Mouse (Mus musculus) testis, postnatal 14 days (tissue): ENCODE data around the gene Gsta4.
A peak's percentile ranks its signal among the peaks of the same experiment; 100 is the strongest.
"Not testable (repeated sequence)": the region's sequence is repeated elsewhere in the genome, so short reads cannot be mapped to it uniquely, and the experiment has no call there.

ENCODE experiments used
- DNase-seq: peaks from one replicate; pipeline ENCODE4 v3.0.0; 2021; ENCODE audit warnings: low spot score

Gsta4 gene

DNA sequence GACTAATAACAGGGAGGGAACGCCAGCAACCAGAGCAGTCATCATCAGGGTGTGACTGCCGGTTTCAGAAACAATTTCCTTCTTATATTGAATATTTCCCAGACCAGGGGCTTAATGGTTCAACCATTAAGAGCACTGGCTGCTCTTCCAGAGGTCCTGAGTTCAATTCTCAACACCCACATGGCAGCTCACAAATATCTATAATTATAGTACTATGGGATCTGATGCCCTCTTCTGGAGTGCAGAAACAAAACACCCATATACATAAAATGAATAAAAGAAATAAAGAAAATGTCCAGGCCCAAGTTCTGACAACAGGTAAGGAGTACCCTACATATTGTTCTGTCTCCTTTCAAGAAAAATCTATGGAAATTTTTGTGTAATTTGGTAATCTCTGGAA, 3.5 kb upstream of the Gsta4 start:
- no peak for DNase-seq

DNA sequence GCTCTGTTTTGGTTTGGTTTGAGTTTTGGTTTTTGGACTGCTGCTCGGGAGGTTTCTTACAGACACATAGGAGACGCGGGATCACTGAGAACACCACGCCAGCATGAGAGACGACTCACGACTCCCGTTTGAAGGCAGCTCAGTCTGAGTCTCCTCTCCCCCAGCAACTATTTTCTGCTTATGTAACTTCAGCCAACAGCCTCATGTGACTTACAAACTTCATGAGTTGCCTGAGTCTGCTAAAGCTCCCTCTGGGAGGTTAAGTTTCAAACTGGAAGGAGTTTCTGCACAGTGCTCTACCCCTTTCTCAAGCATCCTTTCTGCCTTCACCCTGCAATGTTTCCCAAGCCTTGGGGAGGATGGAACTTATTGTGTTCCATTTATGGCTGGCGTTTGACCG, 3.1 kb downstream of the Gsta4 start:
- DNase-seq = no peak

DNA sequence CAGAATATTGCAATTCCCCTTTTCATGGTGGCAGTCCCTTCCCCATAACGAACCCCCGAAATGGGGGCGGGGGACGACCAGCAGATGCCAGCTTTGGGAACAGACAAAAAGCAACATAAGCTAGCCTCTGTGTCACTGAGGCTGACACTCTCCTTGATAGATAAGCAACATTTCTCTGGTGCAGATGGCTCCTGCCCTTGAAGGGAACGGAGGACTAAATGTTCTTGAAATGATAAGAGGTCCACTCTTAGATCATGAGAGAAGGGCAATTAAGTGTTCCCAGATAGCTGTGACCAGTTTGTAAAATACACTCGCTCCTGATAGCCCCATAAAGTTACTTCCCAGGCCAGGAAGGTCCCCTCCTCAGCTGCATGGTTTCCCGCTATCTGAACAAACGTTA, 6.3 kb downstream of the Gsta4 start:
- peak; percentile 47 for DNase-seq

DNA sequence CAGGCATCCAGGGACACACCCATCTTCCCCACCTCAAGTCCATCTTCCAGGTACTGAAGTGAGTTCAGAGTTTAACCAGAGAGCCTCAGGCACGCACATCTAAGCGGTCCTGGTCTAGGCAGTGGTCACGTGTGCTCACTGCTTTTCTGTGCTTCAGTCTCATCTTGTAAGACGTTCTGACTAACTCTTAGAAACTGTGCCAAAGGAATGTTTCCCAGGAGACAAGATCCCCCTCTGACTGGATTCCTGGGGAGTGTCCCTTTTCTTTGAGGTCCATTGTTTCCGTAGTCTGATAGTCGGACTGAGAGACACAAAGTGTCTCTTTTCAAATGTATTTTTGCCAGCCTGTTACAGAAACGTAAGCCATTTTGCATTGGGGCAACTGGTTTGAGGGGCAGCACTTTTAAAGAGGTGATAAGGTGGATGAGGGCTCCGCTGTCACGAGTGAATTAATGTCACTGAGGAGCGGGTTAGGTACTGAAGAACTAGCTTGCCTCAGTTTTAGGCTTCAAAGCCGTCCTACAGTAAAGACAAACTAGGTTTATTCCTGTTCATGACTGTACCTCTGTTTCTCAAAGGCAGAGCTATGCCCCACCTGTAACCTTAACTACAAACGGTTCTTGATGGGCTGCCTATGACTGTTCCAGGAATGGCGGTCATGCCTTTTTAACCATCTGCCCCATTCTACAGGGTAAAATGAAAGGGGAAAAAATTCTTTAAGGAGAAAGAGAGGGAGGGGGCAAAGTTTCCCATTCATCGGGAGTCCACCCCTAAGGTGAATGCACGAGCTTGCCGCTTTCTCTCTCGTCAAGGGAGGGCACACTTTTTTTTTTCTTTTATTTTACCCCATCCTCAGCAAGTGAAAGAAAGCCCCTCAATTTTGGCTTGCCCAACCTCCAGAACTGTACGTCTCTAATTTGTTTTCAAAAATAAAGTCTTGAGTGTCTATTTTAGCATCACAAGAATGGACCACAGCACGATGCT, 8.4 kb downstream of the Gsta4 start:
- peak; percentile 66 for DNase-seq

DNA sequence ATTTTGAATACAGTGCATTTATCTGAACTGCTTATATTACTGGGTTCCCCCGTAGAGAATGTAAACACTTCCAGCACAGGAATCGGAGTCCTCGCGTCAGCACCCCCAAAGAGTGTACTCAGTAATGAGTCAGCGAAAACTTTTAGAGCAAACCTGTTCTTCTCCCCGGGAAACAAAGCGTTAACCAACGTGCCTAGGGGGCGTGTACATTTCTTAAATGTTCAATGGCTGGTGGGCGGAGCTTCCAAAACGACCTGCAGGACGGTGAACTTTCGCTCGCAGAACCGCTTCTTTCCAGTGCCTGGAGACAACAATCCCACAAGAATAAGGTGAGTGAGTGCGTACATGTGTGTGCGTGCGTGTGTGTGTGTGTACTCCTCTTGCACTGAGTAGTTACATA, 9.2 kb downstream of the Gsta4 start:
- peak; percentile 70 for DNase-seq

DNA sequence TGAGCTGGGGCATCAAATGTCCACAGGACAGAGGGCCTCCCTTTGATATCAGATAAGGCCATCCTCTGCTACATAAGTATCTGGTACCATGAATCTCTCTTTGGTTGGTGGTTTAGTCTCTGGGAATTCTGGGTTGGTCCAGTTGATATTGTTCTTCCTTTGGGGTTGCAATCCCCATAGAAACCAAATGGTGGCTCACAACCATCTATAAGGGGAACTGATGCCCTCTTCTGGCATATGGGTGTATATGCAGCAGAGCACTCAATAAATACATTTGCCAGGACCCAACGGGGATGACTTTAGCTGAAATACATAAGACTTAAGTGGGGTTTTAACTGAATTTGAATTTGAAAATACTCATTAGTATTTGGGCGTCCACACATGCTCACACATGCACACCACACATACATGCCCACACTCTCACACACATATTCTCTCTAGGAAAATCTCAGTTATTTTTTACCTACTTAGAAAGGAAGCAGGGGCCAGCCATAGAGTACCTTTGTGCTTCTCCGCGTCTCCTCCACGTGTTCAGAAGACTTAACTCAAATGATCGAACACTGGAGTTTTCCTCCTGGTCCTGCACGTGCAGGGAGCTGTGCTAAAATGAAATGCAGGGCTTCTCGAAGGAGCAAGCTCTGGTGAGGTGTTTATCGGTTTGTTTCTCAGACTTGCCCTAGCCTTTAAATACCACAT, 11.5 kb downstream of the Gsta4 start:
- no peak for DNase-seq

DNA sequence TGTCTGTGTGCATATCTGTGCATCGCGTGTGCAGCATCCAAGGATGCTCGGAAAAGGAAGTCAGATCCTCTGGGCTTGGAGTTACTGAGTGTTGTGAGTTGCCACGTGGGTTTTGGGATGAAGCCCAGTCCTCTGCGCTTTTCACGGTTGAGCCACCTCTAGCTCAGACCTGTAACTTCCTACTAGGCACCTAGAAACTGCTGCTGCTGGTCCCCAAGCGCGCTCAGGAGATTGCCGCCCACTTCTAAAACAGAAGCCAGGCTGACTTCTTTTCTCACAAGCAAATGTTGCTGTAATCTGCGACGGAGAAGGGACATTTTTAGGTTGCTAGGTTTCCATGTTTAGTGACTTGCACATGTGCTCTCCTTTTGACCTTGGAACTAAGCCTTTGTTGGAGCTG, 12.5 kb downstream of the Gsta4 start:
- no peak for DNase-seq

DNA sequence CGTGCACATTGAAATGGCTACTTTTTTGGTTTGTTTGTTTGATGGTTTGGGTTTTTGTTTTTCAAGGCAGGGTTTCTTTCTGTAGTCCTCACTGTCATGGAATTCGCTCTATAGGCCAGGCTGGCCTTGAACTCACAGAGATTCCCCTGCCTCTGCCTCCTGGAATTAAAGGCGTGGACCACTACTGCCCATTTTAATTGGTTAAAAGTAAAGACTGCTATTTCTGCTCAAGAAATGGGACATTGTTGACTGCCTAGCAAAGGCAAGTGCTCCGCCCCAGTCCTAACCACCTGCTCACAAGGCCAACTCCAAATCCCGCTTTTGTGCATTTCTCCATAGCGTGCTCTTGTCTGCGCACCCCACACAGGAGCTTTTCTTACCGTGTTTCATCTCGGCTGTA, 15.2 kb downstream of the Gsta4 start:
- DNase-seq = no peak

DNA sequence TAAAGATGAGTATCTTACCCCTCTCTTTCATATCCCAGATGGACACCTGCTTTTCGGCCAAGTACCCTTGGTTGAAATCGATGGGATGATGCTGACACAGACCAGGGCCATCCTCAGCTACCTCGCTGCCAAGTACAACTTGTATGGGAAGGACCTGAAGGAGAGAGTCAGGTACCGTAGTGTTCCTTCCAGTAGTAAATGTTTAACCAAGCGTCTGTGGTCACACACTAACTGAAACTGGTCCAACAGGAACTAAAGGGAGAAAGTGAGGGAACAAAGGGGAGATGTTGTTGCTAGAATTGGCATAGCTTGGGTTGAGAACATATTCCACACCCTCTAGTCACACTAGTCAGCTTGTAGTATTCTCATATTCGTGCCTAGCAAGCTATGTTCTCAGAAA, 21.6 kb downstream of the Gsta4 start:
- no peak for DNase-seq

DNA sequence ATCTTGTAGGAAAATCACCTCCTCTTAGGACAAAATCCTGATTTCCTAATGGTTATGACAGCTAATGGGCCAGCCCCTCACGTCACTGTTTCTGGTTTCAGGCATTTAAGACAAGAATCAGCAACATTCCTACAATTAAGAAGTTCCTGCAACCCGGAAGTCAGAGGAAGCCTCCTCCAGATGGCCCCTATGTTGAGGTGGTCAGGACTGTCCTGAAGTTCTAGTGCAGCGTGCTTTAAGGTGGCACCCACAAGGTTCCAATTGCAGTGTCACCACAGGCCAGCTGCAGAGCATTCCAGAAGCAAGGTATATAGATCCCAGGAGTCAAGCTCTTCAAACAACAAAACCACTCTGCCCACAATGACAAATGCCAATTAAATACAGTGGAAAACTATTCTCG, 26.4 kb downstream of the Gsta4 start:
- DNase-seq = no peak

DNA sequence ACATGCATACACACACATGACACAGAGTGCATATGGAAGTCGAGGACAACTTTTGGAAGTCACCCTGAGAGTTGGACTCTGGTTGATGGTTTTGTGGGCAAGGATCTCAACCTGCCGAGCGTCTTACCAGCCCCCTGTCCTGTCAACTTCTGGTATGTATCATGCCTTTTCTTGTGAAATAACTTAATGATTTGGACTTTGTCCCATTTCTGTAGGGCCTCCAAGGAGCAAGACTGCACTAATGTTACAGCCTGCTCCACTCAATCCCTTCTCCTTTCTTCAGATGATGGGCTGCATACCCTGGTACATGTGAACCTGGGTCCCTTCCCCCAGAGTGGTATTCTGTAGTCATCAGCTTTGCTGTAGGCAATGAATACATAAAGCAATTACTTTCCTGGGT, 27.5 kb downstream of the Gsta4 start:
- DNase-seq = no peak

DNA sequence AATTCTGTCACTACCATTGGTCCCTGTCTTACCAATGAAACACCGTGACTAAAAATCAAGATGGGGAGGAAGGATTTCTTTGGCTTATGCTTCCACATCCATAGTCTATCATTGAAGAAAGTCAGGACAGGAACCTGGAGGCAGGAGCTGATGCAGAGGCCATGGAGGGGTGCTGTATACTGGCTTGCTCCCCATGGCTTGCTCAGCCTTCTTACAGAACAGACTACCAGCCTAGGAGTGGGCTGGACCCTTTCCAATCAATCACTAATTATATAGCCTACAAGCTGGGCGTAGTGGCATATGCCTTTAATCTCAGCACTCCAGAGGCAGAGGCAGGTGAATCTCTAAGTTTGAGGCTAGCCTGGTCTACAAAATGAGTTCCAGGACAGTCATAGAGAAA, 28.2 kb downstream of the Gsta4 start:
- DNase-seq = no peak

DNA sequence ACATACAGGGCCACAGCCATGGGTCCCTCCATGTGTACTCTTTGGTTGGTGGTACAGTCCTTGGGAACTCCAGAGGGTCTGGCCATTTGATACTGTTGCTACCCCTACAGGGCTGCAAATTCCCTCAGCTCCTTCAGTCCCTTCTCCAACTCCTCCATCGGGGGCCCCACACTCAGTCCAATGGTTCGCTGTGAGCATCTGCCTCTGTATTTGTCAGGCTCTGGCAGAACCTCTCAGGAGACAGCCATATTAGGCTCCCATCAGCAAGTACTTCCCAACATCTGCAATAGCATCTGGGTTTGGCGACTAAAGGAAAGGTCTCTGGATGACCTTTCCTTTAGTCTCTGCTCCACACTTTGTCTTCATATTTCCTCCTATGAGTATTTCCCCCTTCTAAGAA, 28.9 kb downstream of the Gsta4 start:
- DNase-seq = no peak

DNA sequence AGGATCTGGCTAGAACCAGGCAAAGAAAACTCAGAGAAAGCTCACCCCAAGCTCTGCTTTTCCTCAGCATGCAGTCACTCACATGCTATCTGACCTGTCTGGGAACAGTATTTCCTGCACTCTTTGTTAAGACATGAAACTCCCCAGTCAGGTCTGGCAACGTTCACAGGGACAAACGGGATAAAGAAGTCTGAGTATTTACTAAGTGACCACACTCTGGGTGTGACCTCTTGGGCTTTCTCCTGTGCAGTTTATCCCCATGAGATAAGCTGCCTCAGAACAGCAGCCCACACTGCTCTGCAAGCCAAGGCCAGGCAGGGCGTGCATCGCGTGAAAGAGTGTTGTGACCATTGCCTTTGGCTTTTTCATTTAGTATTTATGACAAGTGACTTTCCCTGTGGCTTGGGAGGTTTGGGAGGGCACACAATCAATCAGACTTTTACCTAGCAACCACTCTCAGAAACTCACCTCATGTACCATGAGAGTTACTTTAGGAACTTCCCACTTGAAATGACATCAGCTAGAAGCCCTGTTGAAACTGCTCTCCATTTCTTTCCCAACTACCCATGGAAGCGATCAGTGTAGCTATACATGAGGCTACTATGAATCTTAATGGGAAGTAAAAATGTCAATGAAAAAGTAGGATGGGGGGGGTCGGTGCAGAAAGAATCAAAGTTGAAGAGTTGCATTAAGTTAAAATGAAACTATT, 29.9 kb downstream of the Gsta4 start:
- peak; percentile 54 for DNase-seq

DNA sequence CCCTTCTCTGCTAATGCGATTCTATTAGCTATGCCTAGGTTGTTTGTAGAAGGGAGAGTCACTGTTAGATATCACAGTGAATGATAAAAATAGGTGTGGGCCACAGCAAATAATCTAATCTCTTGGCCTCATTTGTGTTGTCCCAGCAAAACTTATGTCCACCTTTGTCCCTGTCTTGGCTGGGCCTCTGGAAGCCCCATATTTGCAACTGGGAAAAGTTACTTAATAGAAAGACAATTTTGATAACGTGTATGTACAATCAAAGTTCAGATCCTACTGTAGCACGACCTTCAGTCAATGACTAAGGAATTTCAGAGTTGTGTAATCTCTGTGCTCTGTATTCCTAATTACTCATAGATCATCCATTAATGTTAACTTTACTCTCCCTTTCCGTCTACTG, 34.5 kb downstream of the Gsta4 start:
- no peak for DNase-seq

DNA sequence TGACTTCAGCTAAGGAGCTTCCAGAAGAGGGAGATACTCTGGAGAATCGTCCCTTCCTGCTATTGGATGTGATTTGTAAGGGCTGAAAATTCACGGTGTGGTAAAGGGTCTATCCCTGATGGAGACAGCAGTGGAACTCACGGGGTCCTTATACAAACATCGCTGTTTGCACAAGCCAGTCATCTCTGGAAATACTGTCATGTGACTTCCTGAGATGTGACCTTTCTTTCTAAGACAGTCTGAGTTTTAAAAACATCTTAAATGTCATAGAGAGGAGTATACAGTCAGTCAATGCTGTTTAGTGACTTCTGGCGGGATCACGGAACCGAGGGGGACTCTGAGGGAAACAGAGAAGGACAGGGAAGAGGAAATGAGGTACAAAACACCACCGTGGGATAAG, 40.0 kb downstream of the Gsta4 start:
- no peak for DNase-seq

DNA sequence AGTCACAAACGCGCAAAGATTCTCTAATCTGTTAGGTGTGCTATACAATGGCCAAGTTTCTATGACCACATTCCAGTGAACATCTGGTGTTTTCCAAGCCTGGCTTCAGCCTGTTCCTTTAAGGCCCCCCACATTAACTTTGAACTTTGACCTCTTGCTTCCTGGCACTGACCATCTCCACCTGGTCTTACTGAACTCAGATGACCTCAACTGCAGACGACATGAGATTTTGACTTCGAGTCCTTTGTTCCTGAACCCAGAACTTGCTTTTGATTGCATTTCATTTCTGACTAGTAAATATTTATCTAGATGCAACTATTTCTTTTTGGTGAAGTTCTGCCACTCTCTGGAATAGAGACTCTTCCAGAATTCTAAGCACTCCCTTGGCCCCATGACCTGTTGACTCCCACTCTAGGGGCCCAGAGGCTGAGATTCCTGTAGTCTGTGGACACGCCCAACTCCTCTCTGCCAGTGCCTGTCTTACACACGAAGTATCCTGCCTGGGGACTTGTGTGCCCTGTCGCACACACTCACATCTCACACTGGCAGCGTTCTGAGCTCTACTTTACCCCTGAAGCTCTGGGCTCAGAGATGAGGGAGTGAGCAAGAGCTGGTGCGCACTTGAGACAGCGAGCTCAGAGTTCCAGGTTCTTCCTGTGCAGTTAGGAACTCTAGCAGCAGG, 40.8 kb downstream of the Gsta4 start:
- DNase-seq = no peak

DNA sequence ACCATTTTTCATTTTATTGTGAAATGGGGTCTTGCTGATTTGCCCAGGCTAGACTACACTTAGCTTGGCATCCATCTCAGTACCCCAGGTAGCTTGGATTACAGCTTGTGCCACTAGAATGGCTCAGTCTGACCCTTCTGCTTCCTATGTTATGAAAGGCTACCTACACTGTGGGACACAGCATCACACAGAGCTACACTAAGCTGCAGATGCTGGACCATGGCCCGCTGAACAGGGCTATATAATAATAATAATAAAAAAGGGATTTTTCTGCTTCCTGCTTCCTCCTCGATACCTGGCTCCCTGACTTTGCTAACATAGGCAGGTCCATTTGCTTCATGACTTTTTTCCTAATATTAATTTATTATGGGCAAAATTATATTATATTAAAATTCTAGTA, 41.8 kb downstream of the Gsta4 start:
- DNase-seq = no peak

DNA sequence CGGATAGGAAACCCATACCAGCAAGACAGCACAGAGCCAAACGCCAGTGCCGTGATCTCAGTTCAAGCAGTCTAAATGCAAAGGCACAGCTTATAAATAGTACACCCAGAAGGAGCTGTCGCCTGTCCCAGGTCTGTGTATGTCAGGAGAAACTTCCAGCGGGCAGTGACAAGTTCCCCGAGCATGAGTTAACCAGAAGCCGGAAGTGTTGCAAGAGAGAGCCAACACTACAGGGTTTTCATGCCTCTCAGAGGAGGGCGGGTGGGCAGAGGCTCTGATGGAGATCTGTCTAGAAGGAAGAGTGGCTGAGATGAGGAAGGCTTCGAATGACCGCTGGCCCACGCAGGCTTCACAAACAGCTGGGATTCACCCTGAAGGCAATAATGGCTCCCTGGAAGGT, 42.7 kb downstream of the Gsta4 start:
- no peak for DNase-seq

DNA sequence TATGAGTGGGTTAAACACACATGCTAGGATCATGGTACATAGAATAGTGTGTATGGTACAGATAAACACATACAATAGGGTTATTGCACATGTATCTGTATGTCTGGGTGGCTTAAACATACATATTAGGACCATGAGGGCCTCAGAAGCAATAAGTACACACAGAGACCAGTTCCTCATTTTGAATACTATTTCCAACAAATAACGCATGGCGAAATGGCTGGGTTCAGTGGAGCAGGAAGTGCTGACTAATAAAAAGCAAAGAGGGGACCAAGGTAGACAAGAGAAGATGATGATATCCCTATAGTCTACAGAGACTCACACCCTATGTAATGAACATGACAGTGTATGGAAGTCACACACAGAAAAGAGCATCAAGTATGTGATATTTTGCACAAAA, 45.5 kb downstream of the Gsta4 start:
- no peak for DNase-seq

DNA sequence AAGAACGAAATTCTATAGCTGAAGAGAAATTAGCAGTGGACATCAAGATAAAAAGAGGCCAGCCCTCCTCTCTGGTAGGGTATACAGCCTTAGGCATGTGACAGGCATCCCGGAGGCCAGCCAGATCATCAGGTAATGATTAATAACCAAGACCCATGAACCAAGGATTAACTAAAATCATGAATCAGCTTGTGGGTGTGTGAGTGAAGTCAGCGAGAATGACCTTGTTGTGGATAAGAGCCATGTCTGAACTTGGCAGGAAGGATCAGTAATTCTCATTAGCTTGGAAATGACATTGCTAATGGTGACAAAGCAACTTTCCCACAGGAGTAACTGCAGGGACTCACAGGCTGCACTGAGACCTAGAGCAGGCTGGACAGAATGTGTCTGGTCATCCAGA, 47.1 kb downstream of the Gsta4 start:
- not testable (repeated sequence) for DNase-seq

DNA sequence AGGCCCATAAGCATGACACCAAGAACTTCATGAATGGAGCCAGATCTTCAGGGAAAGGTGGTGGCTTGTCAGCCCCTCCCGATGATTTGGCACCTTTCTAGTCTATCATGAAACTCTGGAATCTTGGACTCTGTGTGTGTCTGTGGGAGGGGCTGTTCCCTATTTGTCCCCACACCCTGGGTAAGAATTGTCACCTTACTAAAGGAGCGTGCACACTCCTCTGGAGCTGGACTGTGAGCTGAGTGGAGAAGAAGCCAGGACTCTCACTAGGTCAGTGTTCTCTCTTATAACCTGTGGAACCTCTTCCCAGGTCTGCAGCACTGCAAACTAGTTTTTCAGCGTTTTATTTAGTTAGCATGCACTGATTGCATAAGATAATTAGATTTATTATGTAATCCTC, 47.9 kb downstream of the Gsta4 start, which contains the start of gene Gsta1:
Gene Gsta1 (plus strand): TSS at position 196 of the 400 bp plus-strand sequence.
- DNase-seq = not testable (repeated sequence)
